Mouse (Mus musculus): Measurements from ENCODE around the gene Zswim3. TPM values are rescaled to one million over a fixed set of nuclear protein-coding genes. Genes with fewer than 3 reads are reported as not detected.
"Not testable (repeated sequence)": the region's sequence is repeated elsewhere in the genome, so short reads cannot be mapped to it uniquely, and the experiment has no call there.

Gene Zswim3
- polyA plus RNA-seq, 1 experiment = 2.2 TPM

GRCm38 (mm10) chr2:164859155-164859554 lies 54.3 kb downstream of the Zswim3 start:
- TF ChIP-seq CTCF (conservative IDR thresholded peaks at IDR 0.05; ENCODE audit: insufficient read depth, insufficient read length, low read depth, low read length) = no peak
- no peak for TF ChIP-seq POLR2A (IDR thresholded peaks at IDR 0.05; ENCODE audit: low read depth, low read length)
- H3K27ac ChIP-seq (ENCODE audit: insufficient read depth, low read depth, low read length) = no peak overlapping the region
- peaks cover 3% of the 10 kb centered on the region for H3K27me3 ChIP-seq (replicated peaks; ENCODE audit: control insufficient read depth, insufficient read depth, low read length)
- H3K4me3 ChIP-seq (ENCODE audit: insufficient read depth, low read depth, low read length) = no peak overlapping the region
- H3K36me3 ChIP-seq (ENCODE audit: control insufficient read depth, insufficient read depth, low read length) = no peaks in the 10 kb centered on the region
- WGBS = 46% methylated on average over 2 of the region's 2 CpGs
- no peaks in the 10 kb centered on the region for H3K4me1 ChIP-seq (ENCODE audit: control insufficient read depth, insufficient read depth, low read length)
- DNase-seq = no peak

- Histone ChIP-seq H3K4me3 (ENCODE audit: insufficient read depth, low read depth, low read length) (no peak overlapping the region), H3K27me3 (replicated peaks; ENCODE audit: control insufficient read depth, insufficient read depth, low read length) (peaks cover 1% of the 10 kb centered on the region; the same call in 1 of the 2 replicates), H3K4me1 (ENCODE audit: control insufficient read depth, insufficient read depth, low read length) (no peaks in the 10 kb centered on the region), H3K36me3 (ENCODE audit: control insufficient read depth, insufficient read depth, low read length) (no peaks in the 10 kb centered on the region), H3K27ac (ENCODE audit: insufficient read depth, low read depth, low read length) (no peak overlapping the region)
- peak; percentile 67 for DNase-seq
- TF ChIP-seq POLR2A (IDR thresholded peaks at IDR 0.05; ENCODE audit: low read depth, low read length) (no peak), CTCF (conservative IDR thresholded peaks at IDR 0.05; ENCODE audit: insufficient read depth, insufficient read length, low read depth, low read length) (no peak)
- 55% methylated on average over 9 of the region's 9 CpGs for WGBS
Observed at GRCm38 (mm10) chr2:164859640-164860432, 54.9 kb downstream of the Zswim3 start.

GRCm38 (mm10) chr2:164861094-164861493 lies 56.2 kb downstream of the Zswim3 start:
- no peak for DNase-seq
- 67% methylated on average over 4 of the region's 4 CpGs for WGBS

GRCm38 (mm10) chr2:164862179-164862861 lies 57.4 kb downstream of the Zswim3 start:
- 33% methylated on average over 9 of the region's 9 CpGs for WGBS
- H3K4me1 ChIP-seq (ENCODE audit: control insufficient read depth, insufficient read depth, low read length) = no peaks in the 10 kb centered on the region
- TF ChIP-seq CTCF (conservative IDR thresholded peaks at IDR 0.05; ENCODE audit: insufficient read depth, insufficient read length, low read depth, low read length) = no peak
- TF ChIP-seq POLR2A (IDR thresholded peaks at IDR 0.05; ENCODE audit: low read depth, low read length) = no peak
- H3K36me3 ChIP-seq (ENCODE audit: control insufficient read depth, insufficient read depth, low read length) = no peaks in the 10 kb centered on the region
- H3K4me3 ChIP-seq (ENCODE audit: insufficient read depth, low read depth, low read length) = no peak overlapping the region
- H3K27ac ChIP-seq (ENCODE audit: insufficient read depth, low read depth, low read length) = peak overlapping the region; percentile 54; the same call in 1 of the 2 replicates
- DNase-seq = peak; percentile 72
- H3K27me3 ChIP-seq (replicated peaks; ENCODE audit: control insufficient read depth, insufficient read depth, low read length) = peaks cover 1% of the 10 kb centered on the region; the same call in 1 of the 2 replicates

More at GRCm38 (mm10) chr2:164861094-164861493, 56.2 kb downstream of the Zswim3 start:
- Histone ChIP-seq H3K36me3 (ENCODE audit: control insufficient read depth, insufficient read depth, low read length) (no peaks in the 10 kb centered on the region), H3K4me3 (ENCODE audit: insufficient read depth, low read depth, low read length) (no peak overlapping the region), H3K27ac (ENCODE audit: insufficient read depth, low read depth, low read length) (no peak overlapping the region), H3K4me1 (ENCODE audit: control insufficient read depth, insufficient read depth, low read length) (no peaks in the 10 kb centered on the region), H3K27me3 (replicated peaks; ENCODE audit: control insufficient read depth, insufficient read depth, low read length) (peaks cover 1% of the 10 kb centered on the region; the same call in 1 of the 2 replicates)
- no peak for TF ChIP-seq CTCF (conservative IDR thresholded peaks at IDR 0.05; ENCODE audit: insufficient read depth, insufficient read length, low read depth, low read length)
- TF ChIP-seq POLR2A (IDR thresholded peaks at IDR 0.05; ENCODE audit: low read depth, low read length) = no peak

GRCm38 (mm10) chr2:164863411-164863810 lies 58.5 kb downstream of the Zswim3 start:
- not testable (repeated sequence) for H3K27me3 ChIP-seq (replicated peaks; ENCODE audit: control insufficient read depth, insufficient read depth, low read length); DNase-seq; H3K27ac ChIP-seq (ENCODE audit: insufficient read depth, low read depth, low read length); H3K4me1 ChIP-seq (ENCODE audit: control insufficient read depth, insufficient read depth, low read length); H3K4me3 ChIP-seq (ENCODE audit: insufficient read depth, low read depth, low read length); H3K36me3 ChIP-seq (ENCODE audit: control insufficient read depth, insufficient read depth, low read length)
- 85% methylated on average over 8 of the region's 9 CpGs for WGBS

- no peak overlapping the region for H3K27ac ChIP-seq (ENCODE audit: insufficient read depth, low read depth, low read length)
- no peak overlapping the region for H3K4me3 ChIP-seq (ENCODE audit: insufficient read depth, low read depth, low read length)
- WGBS = 70% methylated on average over 4 of the region's 4 CpGs
- H3K4me1 ChIP-seq (ENCODE audit: control insufficient read depth, insufficient read depth, low read length) = no peaks in the 10 kb centered on the region
- TF ChIP-seq CTCF (conservative IDR thresholded peaks at IDR 0.05; ENCODE audit: insufficient read depth, insufficient read length, low read depth, low read length) (no peak), POLR2A (IDR thresholded peaks at IDR 0.05; ENCODE audit: low read depth, low read length) (no peak)
- no peaks in the 10 kb centered on the region for H3K27me3 ChIP-seq (replicated peaks; ENCODE audit: control insufficient read depth, insufficient read depth, low read length)
- no peak for DNase-seq
- no peaks in the 10 kb centered on the region for H3K36me3 ChIP-seq (ENCODE audit: control insufficient read depth, insufficient read depth, low read length)
Observed at GRCm38 (mm10) chr2:164864593-164864992, 59.7 kb downstream of the Zswim3 start.
